Mouse (Mus musculus) heart, embryonic 14.5 days (tissue): ENCODE data around the gene Mast4. TPM values are rescaled to one million over a fixed set of nuclear protein-coding genes. Genes with fewer than 3 reads are reported as not detected.

Source experiments
- ATAC-seq: fragments of 200-750 bp; cut with Nextera tagmentation; 2 replicates; pipeline ENCODE4 v1.8.0; 2017; ENCODE audit warnings: low read depth, moderate TSS enrichment; ENCODE audit not compliant: insufficient number of reproducible peaks, insufficient read depth, low FRiP score
- H3K27ac ChIP-seq, 2 experiments: fragments of 200-500 bp in 1 of 2; fragments of 300-500 bp in 1 of 2; sonication (generic) in 1 of 2; replicated peaks in 1 of 2; 2 replicates each; pipeline ENCODE4 v1.5.1; 2012 to 2014; ENCODE audit warnings: low read depth in 2 of 2, low read length in 2 of 2, control low read depth in 1 of 2, mild to moderate bottlenecking in 1 of 2, mixed read lengths in 1 of 2; ENCODE audit not compliant: control insufficient read depth in 1 of 2, insufficient read depth in 1 of 2
- H3K27me3 ChIP-seq: fragments of 300-500 bp; sonication (generic); 2 replicates; pipeline ENCODE4 v1.6.1; 2014; ENCODE audit warnings: mild to moderate bottlenecking, low read length, control low read depth; ENCODE audit not compliant: control insufficient read depth, insufficient read depth
- H3K36me3 ChIP-seq: fragments of 300-500 bp; sonication (generic); 2 replicates; pipeline ENCODE4 v1.6.1; 2014; ENCODE audit warnings: mild to moderate bottlenecking, control low read depth, low read length, mixed read lengths; ENCODE audit not compliant: control insufficient read depth, insufficient read depth
- H3K4me1 ChIP-seq, 2 experiments: fragments of 200-500 bp in 1 of 2; fragments of 300-500 bp in 1 of 2; sonication (generic) in 1 of 2; 2 replicates each; pipeline ENCODE4 v1.6.1; 2012 to 2014; ENCODE audit warnings: low read length in 2 of 2, control low read depth in 1 of 2, mixed read lengths in 1 of 2; ENCODE audit not compliant: control insufficient read depth in 2 of 2, insufficient read depth in 2 of 2
- H3K4me2 ChIP-seq: fragments of 300-500 bp; sonication (generic); 2 replicates; pipeline ENCODE4 v1.6.1; 2014; ENCODE audit warnings: mild to moderate bottlenecking, low read length
- H3K4me3 ChIP-seq, 2 experiments: fragments of 200-500 bp in 1 of 2; fragments of 300-500 bp in 1 of 2; sonication (generic) in 1 of 2; 2 replicates each; pipeline ENCODE4 v1.5.1; 2012 to 2014; ENCODE audit warnings: low read length in 2 of 2, mild to moderate bottlenecking in 2 of 2, control low read depth in 1 of 2, low read depth in 1 of 2, moderate library complexity in 1 of 2; ENCODE audit not compliant: control insufficient read depth in 1 of 2, insufficient read depth in 1 of 2
- H3K9ac ChIP-seq: fragments of 300-500 bp; sonication (generic); 2 replicates; pipeline ENCODE4 v1.6.1; 2014; ENCODE audit warnings: mild to moderate bottlenecking, low read length
- H3K9me3 ChIP-seq: fragments of 300-500 bp; sonication (generic); 2 replicates; pipeline ENCODE4 v1.6.1; 2016; ENCODE audit warnings: low read length, control low read depth; ENCODE audit not compliant: control insufficient read depth
- whole genome bisulfite sequencing: fragments of 180-500 bp; shearing (Covaris S2); extraction: QIAGEN DNeasy Blood & Tissue Kit; methylation state at CpG from one replicate; pipeline ENCODE4 v1.1.7; 2014; 5-methylcytosine and 5-hydroxymethylcytosine counted together
- polyA plus RNA-seq: library from polyadenylated mRNA; unstranded; fragments of >200 nt; fragmentation: Nextera tagmentation; extraction: Ambion mirVana; gene quantifications from 2 replicates; pipeline ENCODE4 v1.2.1, GENCODE M21; 2014

Gene Mast4
- polyA plus RNA-seq, 1 experiment from 2014 or later, result 54.1 TPM

- Histone ChIP-seq H3K27ac (no peak overlapping the region), H3K9ac (no peak overlapping the region), H3K4me1 (peaks cover 0 to 1% of the 10 kb centered on the region in 2 experiments; a peak in 1 of 4 replicates), H3K9me3 (no peaks in the 10 kb centered on the region), H3K27me3 (no peaks in the 10 kb centered on the region), H3K36me3 (no peaks in the 10 kb centered on the region), H3K4me2 (no peak overlapping the region), H3K4me3 (no peak overlapping the region)
- WGBS, result 89% methylated on average over 6 of the region's 6 CpGs
- ATAC-seq, result no peak
Measured at GRCm38 (mm10) chr13:103253077-103253476, 81.2 kb downstream of the Mast4 start.

- H3K27me3 ChIP-seq, result no peaks in the 10 kb centered on the region
- no peak overlapping the region for H3K4me2 ChIP-seq
- H3K27ac ChIP-seq, result no peak overlapping the region
- no peaks in the 10 kb centered on the region for H3K4me1 ChIP-seq
- 59% methylated on average over 14 of the region's 14 CpGs for WGBS
- H3K36me3 ChIP-seq, result no peaks in the 10 kb centered on the region
- H3K9me3 ChIP-seq, result no peaks in the 10 kb centered on the region
- H3K9ac ChIP-seq, result no peak overlapping the region
- no peak for ATAC-seq
- no peak overlapping the region for H3K4me3 ChIP-seq
Measured at GRCm38 (mm10) chr13:103248102-103249054, 85.9 kb downstream of the Mast4 start.

GRCm38 (mm10) chr13:103246973-103247718 is 87.2 kb downstream of the Mast4 start:
- no peaks in the 10 kb centered on the region for H3K9me3 ChIP-seq
- no peak overlapping the region for H3K4me2 ChIP-seq
- no peaks in the 10 kb centered on the region for H3K27me3 ChIP-seq
- H3K27ac ChIP-seq, result no peak overlapping the region
- H3K4me3 ChIP-seq, result no peak overlapping the region
- ATAC-seq, result no peak
- no peaks in the 10 kb centered on the region for H3K4me1 ChIP-seq
- H3K36me3 ChIP-seq, result no peaks in the 10 kb centered on the region
- no peak overlapping the region for H3K9ac ChIP-seq
- 65% methylated on average over 5 of the region's 5 CpGs for WGBS

- H3K9ac ChIP-seq, result no peak overlapping the region
- H3K4me3 ChIP-seq, result no peak overlapping the region
- no peak overlapping the region for H3K4me2 ChIP-seq
- WGBS, result 79% methylated on average over 5 of the region's 5 CpGs
- no peak for ATAC-seq
- no peaks in the 10 kb centered on the region for H3K4me1 ChIP-seq
- H3K36me3 ChIP-seq, result no peaks in the 10 kb centered on the region
- no peaks in the 10 kb centered on the region for H3K27me3 ChIP-seq
- H3K9me3 ChIP-seq, result no peaks in the 10 kb centered on the region
- no peak overlapping the region for H3K27ac ChIP-seq
Measured at GRCm38 (mm10) chr13:103245431-103245830, 88.9 kb downstream of the Mast4 start.

GRCm38 (mm10) chr13:103244053-103244452 is 90.2 kb downstream of the Mast4 start:
- no peak overlapping the region for H3K4me3 ChIP-seq
- H3K4me1 ChIP-seq, result no peaks in the 10 kb centered on the region
- H3K36me3 ChIP-seq, result no peaks in the 10 kb centered on the region
- no peak for ATAC-seq
- H3K9me3 ChIP-seq, result no peaks in the 10 kb centered on the region
- no peak overlapping the region for H3K27ac ChIP-seq
- no peaks in the 10 kb centered on the region for H3K27me3 ChIP-seq
- H3K9ac ChIP-seq, result no peak overlapping the region
- H3K4me2 ChIP-seq, result no peak overlapping the region
- WGBS, result 81% methylated on average over 4 of the region's 4 CpGs

GRCm38 (mm10) chr13:103241092-103241491 is 93.2 kb downstream of the Mast4 start:
- Histone ChIP-seq H3K9ac (no peak overlapping the region), H3K4me3 (no peak overlapping the region), H3K27ac (no peak overlapping the region), H3K4me1 (no peaks in the 10 kb centered on the region), H3K4me2 (no peak overlapping the region), H3K9me3 (no peaks in the 10 kb centered on the region), H3K27me3 (no peaks in the 10 kb centered on the region), H3K36me3 (no peaks in the 10 kb centered on the region)
- WGBS, result 85% methylated on average over 4 of the region's 4 CpGs
- no peak for ATAC-seq

GRCm38 (mm10) chr13:103239654-103240053 is 94.6 kb downstream of the Mast4 start:
- no peaks in the 10 kb centered on the region for H3K27me3 ChIP-seq
- H3K9me3 ChIP-seq, result no peaks in the 10 kb centered on the region
- no peak overlapping the region for H3K27ac ChIP-seq
- H3K9ac ChIP-seq, result no peak overlapping the region
- ATAC-seq, result no peak
- no peaks in the 10 kb centered on the region for H3K4me1 ChIP-seq
- no peak overlapping the region for H3K4me3 ChIP-seq
- H3K4me2 ChIP-seq, result no peak overlapping the region
- H3K36me3 ChIP-seq, result no peaks in the 10 kb centered on the region
- 77% methylated on average over 8 of the region's 8 CpGs for WGBS
